Mouse (Mus musculus) spleen, embryonic (tissue): Measurements from ENCODE around the gene Nnmt.

ENCODE experiments used
- CTCF ChIA-PET: fragments of 350-600 bp; sonication (Branson Sonifier 250); formaldehyde crosslinking; loops from one replicate; lab custom pipeline; 2022; lab: Charles Lee

The Nnmt gene

GRCm38 (mm10) chr9:48559482-48560139 lies 45.3 kb downstream of the Nnmt start:
- CTCF ChIA-PET = interaction anchor here (0.7 kb wide), 1 partner anchor 27 kb away, joined by 4 read pairs; no protein-coding TSS in a partner anchor

- CTCF ChIA-PET = interaction anchor here (0.6 to 0.8 kb wide), 2 partner anchors 88 to 352 kb away, joined by 4 to 7 read pairs; no protein-coding TSS in a partner anchor
Measured at GRCm38 (mm10) chr9:48558637-48559036, 46.3 kb downstream of the Nnmt start.

- CTCF ChIA-PET = interaction anchor here (0.6 kb wide), 1 partner anchor 35 kb away, joined by 3 read pairs; no protein-coding TSS in a partner anchor
Measured at GRCm38 (mm10) chr9:48549056-48549455, 55.9 kb downstream of the Nnmt start.

- CTCF ChIA-PET = no interaction called here
Measured at GRCm38 (mm10) chr9:48547233-48547632, 57.7 kb downstream of the Nnmt start.
